Mouse (Mus musculus): ENCODE results near the gene Kif1b. TPM values are rescaled to one million over a fixed set of nuclear protein-coding genes. Genes with fewer than 3 reads are reported as not detected.

Kif1b gene
- total and polyA plus RNA-seq, 3 experiments: 10.0 to 27.6 (median 17.0) TPM

DNA sequence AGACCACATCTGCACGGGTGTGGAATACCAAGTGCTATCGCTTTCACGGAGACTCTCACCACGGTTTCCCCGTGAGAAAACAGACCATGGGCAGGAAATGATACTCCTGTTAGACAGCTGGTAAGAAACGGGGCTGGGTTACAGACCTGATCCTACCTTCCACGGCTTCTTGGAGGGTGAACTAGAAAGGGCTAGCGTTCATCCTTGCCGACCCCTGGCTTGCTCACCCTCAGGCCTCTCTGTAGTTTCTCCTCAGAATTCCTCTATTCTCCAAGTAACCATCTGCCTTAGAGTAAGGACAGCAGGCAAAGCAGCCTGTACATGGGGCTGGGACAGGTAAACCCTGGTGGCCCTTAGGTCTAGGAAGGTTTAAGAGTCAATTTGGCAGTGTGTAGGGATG, 158.3 kb downstream of the Kif1b start:
- Histone ChIP-seq H3K9ac (ENCODE audit: insufficient read depth, low read depth) (no peak overlapping the region), H3K27me3 (replicated peaks) (no peaks in the 10 kb centered on the region), H3K36me3 (replicated peaks in 1 of 2; ENCODE audit: control insufficient read depth in 1 of 2, insufficient read depth in 1 of 2, low read length in 1 of 2) (peaks cover 47 to 53% of the 10 kb centered on the region in 2 experiments), H3K27ac (ENCODE audit: insufficient read depth, low read depth) (no peak overlapping the region), H3K9me3 (replicated peaks; ENCODE audit: low read length) (peaks cover 2% of the 10 kb centered on the region), H3K79me2 (replicated peaks; ENCODE audit: control insufficient read depth, extremely low read depth, insufficient read depth, poor library complexity, severe bottlenecking) (no peaks in the 10 kb centered on the region), H3K4me2 (ENCODE audit: insufficient read depth, low read depth, poor library complexity, severe bottlenecking) (no peak overlapping the region), H3K4me3 (replicated peaks in 1 of 3; ENCODE audit: low read depth in 2 of 3, low read length in 2 of 3, poor library complexity in 1 of 3) (no peak overlapping the region), H3K4me1 (ENCODE audit: control insufficient read depth in 1 of 2, insufficient read depth in 2 of 2) (peaks cover 4 to 17% of the 10 kb centered on the region in 2 experiments; a peak in 3 of 4 replicates)
- no peak for DNase-seq (ENCODE audit: extremely low read depth)
- dilution Hi-C loops (cut with MboI; ENCODE audit: extremely low pct_ligation_motif_present, extremely low pct_unique_long_range_greater_than_20kb, low sequenced_read_pairs) (no loop called here), in situ Hi-C loops (cut with MboI; ENCODE audit: low pct_ligation_motif_present, low pct_unique_long_range_greater_than_20kb, low sequenced_read_pairs) (loop anchor here (10.0 kb wide), 1 partner anchor 176 kb away; no protein-coding TSS in a partner anchor)
- TF ChIP-seq CHD2 (IDR thresholded peaks at IDR 0.05; ENCODE audit: low read length): no peak
- TF ChIP-seq UBTF (IDR thresholded peaks at IDR 0.05; ENCODE audit: low read depth, low read length): no peak

DNA sequence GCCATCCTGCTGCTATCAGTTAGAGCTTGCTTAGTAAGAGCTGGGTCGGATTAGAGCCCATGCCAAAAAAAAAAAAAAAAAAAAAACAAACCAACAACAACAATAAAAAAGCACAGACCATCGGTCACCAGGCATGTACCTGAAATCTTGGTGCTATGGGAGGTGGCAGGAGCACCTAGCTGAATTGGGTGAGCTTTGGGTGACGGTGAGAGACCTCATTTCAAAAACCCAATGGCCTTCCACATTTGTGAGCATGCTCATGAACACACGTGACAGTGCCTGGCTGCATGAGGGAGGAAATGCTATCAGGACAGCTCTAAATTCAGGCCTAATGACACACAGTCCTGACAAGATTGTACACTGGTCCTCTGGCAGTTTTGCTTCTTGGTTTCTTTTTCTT, 159.4 kb downstream of the Kif1b start:
- Histone ChIP-seq H3K79me2 (replicated peaks; ENCODE audit: control insufficient read depth, extremely low read depth, insufficient read depth, poor library complexity, severe bottlenecking) (no peaks in the 10 kb centered on the region), H3K9me3 (replicated peaks; ENCODE audit: low read length) (peaks cover 2% of the 10 kb centered on the region), H3K4me3 (replicated peaks in 1 of 3; ENCODE audit: low read depth in 2 of 3, low read length in 2 of 3, poor library complexity in 1 of 3) (no peak overlapping the region), H3K4me2 (ENCODE audit: insufficient read depth, low read depth, poor library complexity, severe bottlenecking) (no peak overlapping the region), H3K9ac (ENCODE audit: insufficient read depth, low read depth) (no peak overlapping the region), H3K27ac (ENCODE audit: insufficient read depth, low read depth) (no peak overlapping the region), H3K36me3 (replicated peaks in 1 of 2; ENCODE audit: control insufficient read depth in 1 of 2, insufficient read depth in 1 of 2, low read length in 1 of 2) (peaks cover 36 to 42% of the 10 kb centered on the region in 2 experiments), H3K27me3 (replicated peaks) (no peaks in the 10 kb centered on the region), H3K4me1 (ENCODE audit: control insufficient read depth in 1 of 2, insufficient read depth in 2 of 2) (peaks cover 4 to 17% of the 10 kb centered on the region in 2 experiments; a peak in 3 of 4 replicates)
- dilution Hi-C loops (cut with MboI; ENCODE audit: extremely low pct_ligation_motif_present, extremely low pct_unique_long_range_greater_than_20kb, low sequenced_read_pairs): no loop called here
- TF ChIP-seq MAX (IDR thresholded peaks at IDR 0.05; ENCODE audit: low read length): no peak
- TF ChIP-seq BHLHE40 (IDR thresholded peaks at IDR 0.05; ENCODE audit: low read depth, low read length): no peak
- TF ChIP-seq USF1 (IDR thresholded peaks at IDR 0.05; ENCODE audit: low read depth, low read length): no peak
- TF ChIP-seq JUND (conservative IDR thresholded peaks at IDR 0.05; ENCODE audit: low read depth, low read length): no peak
- TF ChIP-seq IRF4 (IDR thresholded peaks at IDR 0.05; ENCODE audit: low read depth, low read length): no peak
- TF ChIP-seq E2F4 (IDR thresholded peaks at IDR 0.05; ENCODE audit: insufficient replicate concordance, low read depth, low read length): no peak
- TF ChIP-seq SMC3 (IDR thresholded peaks at IDR 0.05; ENCODE audit: low read depth, low read length): no peak
- TF ChIP-seq TBP (conservative IDR thresholded peaks at IDR 0.05; ENCODE audit: low read depth, low read length): no peak
- TF ChIP-seq RAD21 (IDR thresholded peaks at IDR 0.05; ENCODE audit: low read depth, low read length): no peak
- TF ChIP-seq MXI1 (IDR thresholded peaks at IDR 0.05; ENCODE audit: low read depth, low read length): no peak
- no peak for TF ChIP-seq PAX5 (IDR thresholded peaks at IDR 0.05; ENCODE audit: low read length)
- TF ChIP-seq CHD2 (IDR thresholded peaks at IDR 0.05; ENCODE audit: low read length): no peak
- TF ChIP-seq POLR2AphosphoS2 (IDR thresholded peaks at IDR 0.05; ENCODE audit: low read depth, low read length): no peak
- no peak for TF ChIP-seq ZNF384 (IDR thresholded peaks at IDR 0.05; ENCODE audit: low read depth, low read length)
- no peak for TF ChIP-seq MAFK (IDR thresholded peaks at IDR 0.05; ENCODE audit: insufficient replicate concordance, low read length)
- no peak for TF ChIP-seq USF2 (conservative IDR thresholded peaks at IDR 0.05; ENCODE audit: low read depth, low read length)
- no peak for TF ChIP-seq CTCF (conservative IDR thresholded peaks at IDR 0.05 in 1 of 2, IDR thresholded peaks at IDR 0.05 in 1 of 2; ENCODE audit: low read depth in 2 of 2, low read length in 2 of 2)
- no peak for TF ChIP-seq MEF2A (IDR thresholded peaks at IDR 0.05; ENCODE audit: borderline replicate concordance, low read depth, low read length)
- no peak for TF ChIP-seq TCF12 (IDR thresholded peaks at IDR 0.05; ENCODE audit: low read depth, low read length)
- no peak for TF ChIP-seq EP300 (IDR thresholded peaks at IDR 0.05; ENCODE audit: low read length)
- no peak for DNase-seq (ENCODE audit: extremely low read depth)
- in situ Hi-C loops (cut with MboI; ENCODE audit: low pct_ligation_motif_present, low pct_unique_long_range_greater_than_20kb, low sequenced_read_pairs): loop anchor here (10.0 kb wide), 1 partner anchor 177 kb away; no protein-coding TSS in a partner anchor
